Mouse (Mus musculus): ENCODE results near the gene Defb26. TPM values are rescaled to one million over a fixed set of nuclear protein-coding genes. Genes with fewer than 3 reads are reported as not detected.
A peak's percentile ranks its signal among the peaks of the same experiment; 100 is the strongest.

Gene Defb26
- polyA plus RNA-seq (2015; fragmentation: Nextera tagmentation; extraction: Ambion mirVana), result not detected in 2 replicates

DNA sequence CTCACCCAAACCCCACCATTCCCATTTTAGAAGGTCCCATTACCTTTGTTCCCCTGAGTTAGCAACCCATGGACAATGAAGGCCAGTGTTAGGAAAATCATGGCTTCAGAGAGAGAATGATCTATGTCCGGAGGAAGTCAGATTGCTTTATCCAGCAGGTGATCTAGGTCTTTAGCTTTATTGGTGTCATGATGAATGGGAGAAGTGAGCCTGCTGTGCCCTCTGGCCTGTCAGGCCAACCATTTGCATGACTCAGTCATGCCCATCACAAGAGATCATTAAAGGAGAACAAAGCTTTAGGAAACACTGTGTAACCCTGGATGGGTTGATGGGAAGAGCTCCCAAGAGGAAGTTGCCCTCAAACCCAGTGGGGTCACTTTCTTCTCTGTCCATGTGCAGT lies at the start of gene Defb26:
Gene Defb26 (minus strand): TSS at position 101 of the 400 bp plus-strand sequence.
- H3K9ac ChIP-seq, result no peak within 1 kb of the TSS
- no peaks in the 10 kb centered on the region for H3K36me3 ChIP-seq
- H3K4me3 ChIP-seq, result no peak within 1 kb of the TSS
- no peaks in the 10 kb centered on the region for H3K4me1 ChIP-seq (replicated peaks)
- no peaks in the 10 kb centered on the region for H3K9me3 ChIP-seq
- ATAC-seq (ENCODE audit: low FRiP score), result no peak
- H3K4me2 ChIP-seq, result no peak within 1 kb of the TSS
- WGBS, result 59% methylated on average over 1 of the region's 1 CpGs
- H3K27ac ChIP-seq, result no peak within 1 kb of the TSS
- H3K27me3 ChIP-seq, result no peaks in the 10 kb centered on the region

DNA sequence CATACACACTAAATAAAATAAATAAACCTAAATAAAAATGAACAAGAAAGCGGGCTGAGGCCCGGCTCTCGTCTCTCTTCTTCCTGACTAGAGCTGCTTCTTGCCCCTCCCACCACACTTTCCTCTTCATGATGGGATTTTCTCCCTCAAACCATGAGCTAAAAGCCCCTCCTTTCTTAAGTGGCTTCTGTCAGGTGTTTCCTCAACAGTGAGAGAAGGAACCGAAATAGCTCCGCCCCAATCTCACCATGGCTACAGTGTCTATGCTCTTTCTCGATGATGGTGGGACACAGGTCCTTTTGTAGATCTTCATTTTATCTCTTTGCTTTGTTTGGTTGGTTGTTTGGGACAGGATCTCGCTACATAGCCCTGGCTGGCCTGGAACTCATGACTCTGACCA lies 45.2 kb upstream of the Defb26 start:
- H3K9ac ChIP-seq, result no peak overlapping the region
- no peaks in the 10 kb centered on the region for H3K27me3 ChIP-seq
- no peaks in the 10 kb centered on the region for H3K4me1 ChIP-seq (replicated peaks)
- no peak overlapping the region for H3K27ac ChIP-seq
- H3K9me3 ChIP-seq, result no peaks in the 10 kb centered on the region
- no peak overlapping the region for H3K4me3 ChIP-seq
- WGBS, result 93% methylated on average over 7 of the region's 7 CpGs
- H3K4me2 ChIP-seq, result no peak overlapping the region
- no peaks in the 10 kb centered on the region for H3K36me3 ChIP-seq
- no peak for ATAC-seq (ENCODE audit: low FRiP score)

DNA sequence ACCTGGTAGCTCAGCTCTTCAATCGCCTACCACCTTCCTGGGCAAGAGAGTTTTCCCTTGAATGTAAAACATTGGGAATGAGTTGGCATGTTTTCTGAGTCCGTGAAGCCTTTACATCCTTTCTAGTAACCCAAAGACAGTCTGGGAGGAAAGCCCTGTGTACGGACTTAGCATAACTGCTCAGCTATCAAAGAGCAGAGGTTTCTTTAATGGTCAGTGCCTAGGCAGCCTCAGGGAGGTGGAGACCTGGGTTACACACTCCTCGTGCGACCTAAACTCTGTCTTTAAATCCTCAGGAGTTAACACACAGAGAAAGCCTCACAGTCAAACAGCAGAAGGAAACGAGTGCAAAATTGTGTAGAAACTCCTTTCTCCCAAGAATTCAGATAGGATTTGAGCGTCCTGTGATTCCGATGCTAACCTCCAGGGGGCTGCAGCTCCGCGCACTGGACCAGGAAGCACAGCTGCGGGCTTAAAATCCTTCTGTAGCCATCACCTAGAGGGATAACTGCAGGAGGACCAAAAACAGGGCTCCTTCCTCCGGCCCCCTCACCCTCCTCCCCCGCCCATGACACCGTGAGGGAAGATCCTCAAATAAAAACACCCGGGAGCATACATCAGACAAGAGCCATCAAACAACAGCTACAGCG lies 42.4 kb upstream of the Defb26 start:
- no peaks in the 10 kb centered on the region for H3K9me3 ChIP-seq
- no peak overlapping the region for H3K27ac ChIP-seq
- no peaks in the 10 kb centered on the region for H3K36me3 ChIP-seq
- ATAC-seq (ENCODE audit: low FRiP score), result no peak
- WGBS, result 16% methylated on average over 16 of the region's 16 CpGs
- no peaks in the 10 kb centered on the region for H3K4me1 ChIP-seq (replicated peaks)
- H3K4me2 ChIP-seq, result peak overlapping the region; percentile 42
- H3K27me3 ChIP-seq, result no peaks in the 10 kb centered on the region
- no peak overlapping the region for H3K9ac ChIP-seq
- H3K4me3 ChIP-seq, result peak overlapping the region; percentile 17

DNA sequence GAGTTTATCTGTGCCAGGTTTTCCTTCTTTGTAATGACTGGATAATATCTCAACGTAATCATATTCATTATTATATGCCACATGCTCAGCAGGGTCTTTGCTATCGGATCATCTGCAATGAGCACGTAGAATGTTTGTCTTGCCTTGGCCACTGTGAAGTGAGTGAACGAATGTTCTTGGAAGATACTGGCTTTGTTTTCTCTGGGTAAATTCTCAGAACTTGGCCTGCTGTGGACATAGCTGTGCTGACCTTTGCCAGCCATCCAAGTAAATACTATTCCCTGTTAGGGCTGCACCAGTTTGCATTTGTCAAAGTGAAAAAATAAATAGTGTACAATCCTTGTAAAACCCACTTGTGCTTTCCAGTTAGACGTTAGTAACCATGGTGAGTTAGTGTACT lies 36.6 kb upstream of the Defb26 start:
- no peak for ATAC-seq (ENCODE audit: low FRiP score)
- no peaks in the 10 kb centered on the region for H3K4me1 ChIP-seq (replicated peaks)
- WGBS, result 70% methylated on average over 5 of the region's 5 CpGs
- H3K27me3 ChIP-seq, result no peaks in the 10 kb centered on the region
- no peak overlapping the region for H3K27ac ChIP-seq
- H3K4me2 ChIP-seq, result no peak overlapping the region
- no peak overlapping the region for H3K9ac ChIP-seq
- H3K4me3 ChIP-seq, result no peak overlapping the region
- H3K36me3 ChIP-seq, result no peaks in the 10 kb centered on the region
- H3K9me3 ChIP-seq, result no peaks in the 10 kb centered on the region

DNA sequence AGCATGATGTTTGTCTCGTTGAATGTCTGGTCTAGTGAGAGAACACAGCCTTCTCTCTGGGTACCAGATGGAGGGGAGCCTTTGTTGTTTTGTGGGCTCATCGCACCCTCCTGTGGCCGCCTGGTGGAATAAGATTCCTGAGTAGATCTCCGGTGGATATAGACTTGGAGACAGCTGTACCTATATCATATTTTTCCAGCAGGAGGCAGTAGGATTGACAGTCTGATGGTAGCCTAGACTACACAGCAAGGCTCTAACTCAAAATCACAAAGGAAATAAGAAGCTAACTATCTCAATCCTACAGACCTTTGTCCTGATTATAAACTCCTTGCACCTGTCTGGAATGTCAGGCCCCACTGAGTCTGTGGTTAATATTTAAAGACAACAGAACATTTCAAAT lies 33.2 kb upstream of the Defb26 start:
- WGBS, result 27% methylated on average over 4 of the region's 4 CpGs
- H3K27me3 ChIP-seq, result no peaks in the 10 kb centered on the region
- H3K9ac ChIP-seq, result no peak overlapping the region
- ATAC-seq (ENCODE audit: low FRiP score), result 0 out of 2 replicates have a peak, but pooled peaks have one; percentile 52
- H3K9me3 ChIP-seq, result no peaks in the 10 kb centered on the region
- H3K4me1 ChIP-seq (replicated peaks), result no peaks in the 10 kb centered on the region
- no peak overlapping the region for H3K4me3 ChIP-seq
- H3K36me3 ChIP-seq, result no peaks in the 10 kb centered on the region
- no peak overlapping the region for H3K4me2 ChIP-seq
- H3K27ac ChIP-seq, result no peak overlapping the region

DNA sequence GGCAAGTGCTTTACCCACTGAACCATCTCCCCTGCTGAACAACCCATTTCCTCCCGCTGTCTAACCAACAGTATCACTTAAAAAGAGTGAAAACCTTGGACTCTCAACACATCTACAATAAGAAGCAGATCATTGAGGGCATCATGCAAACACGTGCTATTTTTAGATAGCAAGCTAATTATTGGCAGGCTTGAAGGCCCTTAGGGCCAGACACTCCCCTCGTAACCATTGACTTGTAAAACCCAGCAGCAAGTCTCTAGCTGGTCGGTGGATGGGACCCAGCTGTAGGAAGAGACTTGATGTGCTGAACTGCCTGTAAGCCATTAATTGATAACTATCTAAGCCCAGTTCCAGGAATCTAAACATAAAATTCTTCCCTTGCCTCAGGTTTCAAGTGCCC lies 32.0 kb upstream of the Defb26 start:
- 73% methylated on average over 4 of the region's 4 CpGs for WGBS

DNA sequence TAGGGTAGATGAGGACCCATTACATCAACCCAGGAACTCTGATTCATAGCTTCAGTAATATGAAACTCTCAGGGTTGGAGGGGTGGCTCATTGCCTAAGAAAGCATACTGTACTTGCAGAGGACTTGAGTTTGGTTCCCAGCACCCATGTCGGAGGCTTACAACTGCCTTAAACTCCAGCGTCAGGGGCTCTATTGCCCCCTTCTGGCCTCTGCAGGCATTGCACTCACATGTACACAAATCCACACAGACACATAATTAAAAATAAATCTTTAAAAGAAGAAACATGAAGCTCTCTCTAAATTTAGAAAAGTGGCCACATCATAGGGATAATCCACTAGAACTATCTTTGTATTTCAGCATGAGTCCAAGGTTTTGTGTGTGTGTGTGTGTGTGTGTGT lies 31.4 kb upstream of the Defb26 start:
- no peak overlapping the region for H3K4me2 ChIP-seq
- H3K9me3 ChIP-seq, result no peaks in the 10 kb centered on the region
- no peaks in the 10 kb centered on the region for H3K36me3 ChIP-seq
- H3K27ac ChIP-seq, result no peak overlapping the region
- no peak for ATAC-seq (ENCODE audit: low FRiP score)
- no peak overlapping the region for H3K4me3 ChIP-seq
- no peak overlapping the region for H3K9ac ChIP-seq
- H3K4me1 ChIP-seq (replicated peaks), result no peaks in the 10 kb centered on the region
- WGBS, result 81% methylated on average over 2 of the region's 2 CpGs
- no peaks in the 10 kb centered on the region for H3K27me3 ChIP-seq

More for the DNA sequence above, 32.0 kb upstream of the Defb26 start:
- H3K27me3 ChIP-seq, result no peaks in the 10 kb centered on the region
- H3K27ac ChIP-seq, result no peak overlapping the region
- no peak overlapping the region for H3K4me2 ChIP-seq
- H3K9me3 ChIP-seq, result no peaks in the 10 kb centered on the region
- H3K4me1 ChIP-seq (replicated peaks), result no peaks in the 10 kb centered on the region
- ATAC-seq (ENCODE audit: low FRiP score), result no peak
- H3K36me3 ChIP-seq, result no peaks in the 10 kb centered on the region
- H3K4me3 ChIP-seq, result no peak overlapping the region
- no peak overlapping the region for H3K9ac ChIP-seq

DNA sequence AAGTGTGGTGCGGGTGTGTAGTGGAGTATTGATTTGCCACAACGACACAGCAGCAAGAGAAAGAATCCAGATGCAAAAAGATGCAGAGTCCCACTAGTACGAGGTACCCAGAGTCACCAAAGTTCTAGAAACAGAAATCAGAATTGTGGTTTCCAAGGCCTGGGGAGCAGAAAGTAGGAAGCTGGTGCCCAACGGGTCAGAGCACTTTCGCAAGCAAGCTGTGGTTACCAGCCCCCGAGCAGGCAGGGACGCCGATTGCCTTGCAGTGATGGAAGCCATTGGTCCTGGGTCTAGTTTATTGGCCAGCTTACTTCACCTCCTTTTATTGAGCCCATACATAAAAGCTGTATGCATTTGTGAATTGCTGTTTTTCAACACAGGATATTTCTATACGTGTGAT lies 30.5 kb upstream of the Defb26 start:
- Histone ChIP-seq H3K27me3 (no peaks in the 10 kb centered on the region), H3K9ac (no peak overlapping the region), H3K4me1 (replicated peaks) (no peaks in the 10 kb centered on the region), H3K27ac (no peak overlapping the region), H3K9me3 (no peaks in the 10 kb centered on the region), H3K36me3 (no peaks in the 10 kb centered on the region), H3K4me3 (no peak overlapping the region), H3K4me2 (no peak overlapping the region)
- WGBS, result 88% methylated on average over 9 of the region's 9 CpGs
- no peak for ATAC-seq (ENCODE audit: low FRiP score)

DNA sequence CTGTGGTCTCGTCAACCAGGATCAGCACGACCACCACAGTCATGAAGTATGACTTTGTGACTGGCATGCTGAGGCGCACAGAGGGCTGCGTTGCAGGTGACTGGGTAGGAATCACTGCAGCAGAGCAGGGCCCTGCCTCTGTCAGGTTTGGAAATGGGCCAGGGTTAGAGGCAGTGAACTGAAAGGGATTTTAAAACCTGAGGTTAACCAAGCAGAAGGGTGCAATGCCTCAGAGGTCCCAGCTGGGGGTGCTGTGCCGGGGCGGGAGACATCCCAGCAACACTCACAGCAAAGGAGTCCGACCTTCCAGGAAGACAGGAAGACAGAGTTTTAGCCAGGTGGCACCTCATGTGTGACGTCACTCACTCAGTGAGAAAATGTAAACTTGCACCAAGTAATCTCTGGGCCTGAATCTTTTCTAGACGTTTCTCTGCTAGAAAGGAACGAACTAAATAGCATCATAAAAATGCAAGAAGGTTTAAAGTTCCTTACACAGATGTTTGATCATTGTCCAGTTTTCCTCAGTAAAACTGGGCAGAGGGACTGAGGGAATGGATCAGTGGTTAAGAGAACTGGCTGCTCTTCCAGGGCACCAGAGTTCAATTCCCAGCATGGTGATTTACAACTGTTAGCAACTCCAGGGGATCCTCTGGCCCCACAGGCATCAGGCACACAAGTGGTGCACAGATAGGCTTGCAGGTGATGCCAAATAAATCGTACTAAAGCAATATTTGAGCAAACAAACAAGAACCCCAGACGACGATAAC lies 28.6 kb upstream of the Defb26 start, which contains the start of gene Defb29:
Gene Defb29 (minus strand): TSS at position 155 of the 767 bp plus-strand sequence.
- no peaks in the 10 kb centered on the region for H3K9me3 ChIP-seq
- H3K4me2 ChIP-seq, result no peak within 1 kb of the TSS
- no peaks in the 10 kb centered on the region for H3K27me3 ChIP-seq
- no peak within 1 kb of the TSS for H3K9ac ChIP-seq
- no peak within 1 kb of the TSS for H3K27ac ChIP-seq
- H3K36me3 ChIP-seq, result no peaks in the 10 kb centered on the region
- no peaks in the 10 kb centered on the region for H3K4me1 ChIP-seq (replicated peaks)
- ATAC-seq (ENCODE audit: low FRiP score), result no peak
- no peak within 1 kb of the TSS for H3K4me3 ChIP-seq
- 56% methylated on average over 13 of the region's 13 CpGs for WGBS

DNA sequence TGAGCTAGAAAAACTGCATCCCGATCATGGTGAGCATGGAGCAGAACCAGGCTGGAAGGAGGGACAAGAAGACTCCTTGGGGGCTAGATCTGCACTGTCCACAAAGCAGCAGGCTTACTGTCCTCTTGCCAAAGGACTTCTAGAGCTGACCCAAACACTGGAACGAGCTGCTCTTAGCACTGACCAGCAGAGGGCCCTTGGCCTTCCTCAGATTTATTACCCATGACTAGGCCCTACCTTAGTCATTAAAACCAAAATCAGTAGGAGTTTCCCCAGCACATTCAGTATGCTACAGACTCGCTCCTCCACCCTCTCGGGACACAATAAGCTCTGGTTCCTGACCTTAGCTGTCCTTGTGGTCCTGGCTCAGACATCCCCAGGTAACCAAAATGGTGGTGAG lies 6.5 kb upstream of the Defb26 start, which contains the start of gene Defb28:
Gene Defb28 (plus strand): TSS at position 275 of the 400 bp plus-strand sequence.
- H3K4me3 ChIP-seq, result no peak within 1 kb of the TSS
- WGBS, result 84% methylated on average over 4 of the region's 4 CpGs
- no peaks in the 10 kb centered on the region for H3K27me3 ChIP-seq
- H3K9me3 ChIP-seq, result no peaks in the 10 kb centered on the region
- H3K4me2 ChIP-seq, result no peak within 1 kb of the TSS
- no peaks in the 10 kb centered on the region for H3K36me3 ChIP-seq
- no peak within 1 kb of the TSS for H3K27ac ChIP-seq
- H3K4me1 ChIP-seq (replicated peaks), result no peaks in the 10 kb centered on the region
- H3K9ac ChIP-seq, result no peak within 1 kb of the TSS
- no peak for ATAC-seq (ENCODE audit: low FRiP score)

DNA sequence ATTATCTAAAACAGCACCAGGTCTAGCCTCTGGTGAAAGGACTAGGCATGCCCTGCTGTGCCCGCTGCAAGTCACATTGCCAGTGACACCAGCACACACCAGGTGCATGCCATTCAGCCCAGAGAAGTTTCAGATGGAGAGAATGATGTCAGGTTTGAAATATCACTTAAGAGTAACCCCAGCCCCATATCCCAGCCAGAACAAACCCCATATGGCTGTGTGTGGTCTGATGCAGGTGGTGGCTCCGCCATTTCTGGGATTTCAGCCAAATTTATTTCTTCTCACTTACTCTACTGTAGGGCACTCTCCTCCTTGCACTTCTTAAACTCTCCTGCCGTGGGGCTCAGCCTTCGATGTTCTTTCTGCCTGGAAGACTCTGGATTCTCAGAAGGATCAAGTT lies 4.6 kb upstream of the Defb26 start:
- Histone ChIP-seq H3K4me2 (no peak overlapping the region), H3K9ac (no peak overlapping the region), H3K36me3 (no peaks in the 10 kb centered on the region), H3K27me3 (no peaks in the 10 kb centered on the region), H3K4me3 (no peak overlapping the region), H3K4me1 (replicated peaks) (no peaks in the 10 kb centered on the region), H3K27ac (no peak overlapping the region), H3K9me3 (no peaks in the 10 kb centered on the region)
- ATAC-seq (ENCODE audit: low FRiP score), result no peak
- WGBS, result 87% methylated on average over 4 of the region's 4 CpGs

DNA sequence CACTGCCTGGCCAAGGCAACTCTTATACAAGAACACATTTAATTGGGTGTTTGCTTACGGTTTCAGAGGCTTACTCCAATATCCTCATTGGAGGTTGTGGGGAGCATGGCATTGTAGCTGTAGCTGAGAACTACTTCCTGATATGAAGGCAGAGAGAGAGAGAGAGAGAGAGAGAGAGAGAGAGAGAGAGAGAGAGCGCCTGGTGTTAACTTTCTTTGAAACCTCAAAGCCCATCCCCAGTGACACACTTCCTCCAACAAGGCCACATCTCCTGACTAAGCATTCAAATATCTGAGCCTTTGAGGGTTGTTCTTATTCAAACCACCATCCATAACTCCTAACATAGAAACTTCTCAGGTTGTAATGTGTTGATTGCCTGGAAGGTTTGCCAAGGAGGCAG lies 7.5 kb downstream of the Defb26 start:
- Histone ChIP-seq H3K9me3 (no peaks in the 10 kb centered on the region), H3K27me3 (no peaks in the 10 kb centered on the region), H3K27ac (no peak overlapping the region), H3K4me1 (replicated peaks) (no peaks in the 10 kb centered on the region), H3K36me3 (no peaks in the 10 kb centered on the region), H3K4me3 (no peak overlapping the region), H3K9ac (no peak overlapping the region), H3K4me2 (no peak overlapping the region)
- 82% methylated on average over 2 of the region's 2 CpGs for WGBS
- ATAC-seq (ENCODE audit: low FRiP score), result no peak

DNA sequence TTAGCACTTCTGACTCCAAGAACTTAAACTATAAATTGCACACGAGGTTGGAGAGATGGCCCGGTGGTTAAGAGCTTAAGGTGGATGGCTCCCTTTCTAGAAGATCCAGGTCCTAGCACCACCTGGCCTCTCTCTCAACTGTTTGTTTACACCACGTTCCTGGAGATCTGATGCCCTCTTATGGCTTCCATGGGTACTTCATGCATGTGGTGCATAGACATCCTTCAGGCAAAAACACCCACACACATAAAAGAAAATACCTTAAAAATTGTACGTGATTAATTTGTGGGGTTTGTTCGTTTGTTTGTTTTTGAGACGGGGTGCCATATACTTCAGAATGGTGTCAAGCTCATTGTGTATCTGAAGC lies 10.6 kb downstream of the Defb26 start:
- no peaks in the 10 kb centered on the region for H3K36me3 ChIP-seq
- no peaks in the 10 kb centered on the region for H3K4me1 ChIP-seq (replicated peaks)
- H3K9me3 ChIP-seq, result no peaks in the 10 kb centered on the region
- WGBS, result 83% methylated on average over 6 of the region's 6 CpGs
- no peak overlapping the region for H3K9ac ChIP-seq
- no peak overlapping the region for H3K4me3 ChIP-seq
- H3K27me3 ChIP-seq, result no peaks in the 10 kb centered on the region
- H3K27ac ChIP-seq, result no peak overlapping the region
- no peak for ATAC-seq (ENCODE audit: low FRiP score)
- no peak overlapping the region for H3K4me2 ChIP-seq
